Mouse (Mus musculus) T-helper 17 cell (primary cell): Measurements from ENCODE around the gene Mrps15.
"Not testable (repeated sequence)": the region's sequence is repeated elsewhere in the genome, so short reads cannot be mapped to it uniquely, and the experiment has no call there.

Source experiments
- in situ Hi-C, 2 experiments: fragments of 300-600 bp; cut with MboI, MseI; formaldehyde crosslinking; loops; 1 replicate in 1 of 2; 2 replicates in 1 of 2; pipeline ENCODE4 v1.15.1; 2025; ENCODE audit warnings: high pct_unique_total_duplicates in 2 of 2

The Mrps15 gene

GRCm38 (mm10) chr4:126077833-126078232, 31.1 kb downstream of the Mrps15 start:
- in situ Hi-C loops: no loop called here

- in situ Hi-C loops: no loop called here
Measured at GRCm38 (mm10) chr4:126079266-126079665, 32.5 kb downstream of the Mrps15 start.

- in situ Hi-C loops: no loop called here
Measured at GRCm38 (mm10) chr4:126081601-126082000, 34.9 kb downstream of the Mrps15 start.

- in situ Hi-C loops: no loop called here
Measured at GRCm38 (mm10) chr4:126083021-126083420, 36.3 kb downstream of the Mrps15 start.

- in situ Hi-C loops: no loop called here
Measured at GRCm38 (mm10) chr4:126084382-126084781, 37.7 kb downstream of the Mrps15 start.

- in situ Hi-C loops: loop anchor here (5.0 kb wide), 1 partner anchor 66 kb away; no protein-coding TSS in a partner anchor
Measured at GRCm38 (mm10) chr4:126085996-126086576, 39.4 kb downstream of the Mrps15 start.

GRCm38 (mm10) chr4:126090101-126090847, 43.5 kb downstream of the Mrps15 start:
- in situ Hi-C loops: no loop called here

- in situ Hi-C loops: no loop called here
Measured at GRCm38 (mm10) chr4:126090848-126091124, 44.1 kb downstream of the Mrps15 start.

GRCm38 (mm10) chr4:126091873-126092272, 45.1 kb downstream of the Mrps15 start:
- in situ Hi-C loops: no loop called here

- in situ Hi-C loops: not testable (repeated sequence)
Measured at GRCm38 (mm10) chr4:126095622-126096430, 49.1 kb downstream of the Mrps15 start.

- in situ Hi-C loops: no loop called here
Measured at GRCm38 (mm10) chr4:126096464-126097111, 49.9 kb downstream of the Mrps15 start, which contains the start of gene Lsm10. Lsm10 (plus strand) TSS chr4:126096623.

GRCm38 (mm10) chr4:126097711-126098253, 51.1 kb downstream of the Mrps15 start:
- in situ Hi-C loops: no loop called here

GRCm38 (mm10) chr4:126099365-126099764, 52.6 kb downstream of the Mrps15 start:
- in situ Hi-C loops: no loop called here

GRCm38 (mm10) chr4:126100764-126101163, 54.0 kb downstream of the Mrps15 start:
- in situ Hi-C loops: loop anchor here in 1 of 2 experiments (5.0 kb wide), 1 partner anchor 917 kb away; no protein-coding TSS in a partner anchor

GRCm38 (mm10) chr4:126102061-126102841, 55.5 kb downstream of the Mrps15 start:
- in situ Hi-C loops: loop anchor here in 1 of 2 experiments (5.0 kb wide), 1 partner anchor 915 kb away; no protein-coding TSS in a partner anchor

GRCm38 (mm10) chr4:126103057-126103581, 56.4 kb downstream of the Mrps15 start:
- in situ Hi-C loops: loop anchor here in 1 of 2 experiments (5.0 kb wide), 1 partner anchor 914 kb away; no protein-coding TSS in a partner anchor

GRCm38 (mm10) chr4:126103590-126104068, 56.9 kb downstream of the Mrps15 start, which contains the start of gene Stk40:
Stk40 (plus strand) TSS chr4:126103957.
- in situ Hi-C loops: loop anchor here in 1 of 2 experiments (5.0 kb wide), 1 partner anchor 914 kb away; no protein-coding TSS in a partner anchor

GRCm38 (mm10) chr4:126104261-126105075, 57.7 kb downstream of the Mrps15 start:
- in situ Hi-C loops: loop anchor here in 1 of 2 experiments (5.0 kb wide), 1 partner anchor 913 kb away; no protein-coding TSS in a partner anchor
